Mouse (Mus musculus) myocyte (in vitro differentiated cells): Measurements from ENCODE around the gene Grsf1. TPM values are rescaled to one million over a fixed set of nuclear protein-coding genes. Genes with fewer than 3 reads are reported as not detected.

ENCODE experiments used
- H3K27me3 ChIP-seq: one replicate; pipeline ENCODE4 v1.6.1; 2011; ENCODE audit not compliant: control insufficient read depth, insufficient read depth, insufficient read length
- H3K36me3 ChIP-seq: one replicate; pipeline ENCODE4 v1.6.1; 2011; ENCODE audit not compliant: control insufficient read depth, insufficient read depth
- H3K4me2 ChIP-seq: one replicate; pipeline ENCODE4 v1.6.1; 2011; ENCODE audit warnings: low read depth, control low read depth
- H3K4me3 ChIP-seq: one replicate; pipeline ENCODE4 v1.5.1; 2011; ENCODE audit warnings: mild to moderate bottlenecking, control low read depth, moderate library complexity
- H3K79me2 ChIP-seq: one replicate; pipeline ENCODE4 v1.6.1; 2011; ENCODE audit not compliant: control insufficient read depth, insufficient read depth
- H3ac ChIP-seq: one replicate; pipeline ENCODE4 v1.6.1; 2011; ENCODE audit not compliant: control insufficient read depth, insufficient read length
- CEBPB ChIP-seq: IDR thresholded peaks from 2 replicates; pipeline ENCODE4 v1.6.1; 2011; ENCODE audit warnings: mild to moderate bottlenecking, moderate library complexity; ENCODE audit not compliant: poor library complexity, insufficient read depth, severe bottlenecking
- E2F4 ChIP-seq: IDR thresholded peaks from one replicate; pipeline ENCODE4 v1.6.1; 2011; ENCODE audit warnings: mild to moderate bottlenecking, control low read depth, moderate library complexity; ENCODE audit not compliant: insufficient read depth
- MAX ChIP-seq: IDR thresholded peaks from one replicate; pipeline ENCODE4 v1.6.1; 2011; ENCODE audit warnings: low read depth, mild to moderate bottlenecking, control low read depth
- MYOD1 ChIP-seq, 3 experiments: IDR thresholded peaks; one replicate each; pipeline ENCODE4 v1.6.1; 2011; ENCODE audit warnings: control low read depth in 2 of 3, low read depth in 2 of 3, mild to moderate bottlenecking in 2 of 3, moderate library complexity in 1 of 3; ENCODE audit not compliant: insufficient read length in 2 of 3, control insufficient read depth in 1 of 3
- MYOG ChIP-seq, 3 experiments: IDR thresholded peaks; one replicate each; pipeline ENCODE4 v1.6.1; 2011; ENCODE audit warnings: control low read depth in 2 of 3, low read depth in 2 of 3, mild to moderate bottlenecking in 2 of 3; ENCODE audit not compliant: insufficient read length in 2 of 3, control insufficient read depth in 1 of 3, insufficient read depth in 1 of 3
- POLR2A ChIP-seq: IDR thresholded peaks from one replicate; pipeline ENCODE4 v1.6.1; 2011; ENCODE audit warnings: low read depth, mild to moderate bottlenecking, control low read depth, moderate library complexity; ENCODE audit not compliant: insufficient read length
- POLR2AphosphoS2 ChIP-seq: IDR thresholded peaks from one replicate; pipeline ENCODE4 v1.6.1; 2011; ENCODE audit warnings: low read depth, control low read depth; ENCODE audit not compliant: insufficient read length
- REST ChIP-seq: IDR thresholded peaks from one replicate; pipeline ENCODE4 v1.6.1; 2011; ENCODE audit warnings: mild to moderate bottlenecking, control low read depth, moderate library complexity; ENCODE audit not compliant: insufficient read depth, insufficient read length
- SRF ChIP-seq: IDR thresholded peaks from one replicate; pipeline ENCODE4 v1.6.1; 2011; ENCODE audit warnings: low read depth; ENCODE audit not compliant: control insufficient read depth, insufficient read length
- TCF12 ChIP-seq: IDR thresholded peaks from one replicate; pipeline ENCODE4 v1.6.1; 2011; ENCODE audit warnings: mild to moderate bottlenecking, control low read depth; ENCODE audit not compliant: poor library complexity, insufficient read depth, severe bottlenecking
- TCF3 ChIP-seq: IDR thresholded peaks from one replicate; pipeline ENCODE4 v1.6.1; 2011; ENCODE audit warnings: low read depth, control low read depth; ENCODE audit not compliant: insufficient read length
- USF1 ChIP-seq: IDR thresholded peaks from one replicate; pipeline ENCODE4 v1.6.1; 2011; ENCODE audit warnings: low read depth, mild to moderate bottlenecking, control low read depth, moderate library complexity
- polyA plus RNA-seq: library from polyadenylated mRNA; unstranded; fragments of >200 nt; fragmentation: generic; extraction: Trizol; gene quantifications from one replicate; pipeline ENCODE4 v1.2.1, GENCODE M21; 2012; ENCODE audit warnings: missing spikeins

Gene Grsf1
- polyA plus RNA-seq, 1 experiment = 29.5 TPM

GRCm38 (mm10) chr5:88643491-88643890 is 32.5 kb downstream of the Grsf1 start:
- no peaks in the 10 kb centered on the region for H3K79me2 ChIP-seq
- H3ac ChIP-seq = no peak overlapping the region
- H3K4me3 ChIP-seq = no peak overlapping the region
- H3K4me2 ChIP-seq = no peak overlapping the region
- H3K36me3 ChIP-seq = peaks cover 6% of the 10 kb centered on the region
- TF ChIP-seq MYOD1 (IDR thresholded peaks at IDR 0.05; ENCODE audit: control insufficient read depth in 1 of 3, insufficient read length in 2 of 3, low read depth in 2 of 3) = no peak
- H3K27me3 ChIP-seq = no peaks in the 10 kb centered on the region

GRCm38 (mm10) chr5:88642786-88643185 is 33.2 kb downstream of the Grsf1 start:
- no peak overlapping the region for H3K4me3 ChIP-seq
- TF ChIP-seq CEBPB = no peak
- no peak for TF ChIP-seq MYOD1 (IDR thresholded peaks at IDR 0.05; ENCODE audit: control insufficient read depth in 1 of 3, insufficient read length in 2 of 3, low read depth in 2 of 3)
- no peak for TF ChIP-seq POLR2A
- TF ChIP-seq TCF3 = no peak
- TF ChIP-seq POLR2AphosphoS2 = no peak
- no peak for TF ChIP-seq SRF
- no peak for TF ChIP-seq MYOG (IDR thresholded peaks at IDR 0.05; ENCODE audit: control insufficient read depth in 1 of 3, insufficient read depth in 1 of 3, insufficient read length in 2 of 3, low read depth in 2 of 3)
- TF ChIP-seq MAX = no peak
- TF ChIP-seq USF1 = no peak
- no peak for TF ChIP-seq REST
- TF ChIP-seq TCF12 = no peak
- TF ChIP-seq E2F4 = no peak
- peaks cover 6% of the 10 kb centered on the region for H3K36me3 ChIP-seq
- no peak overlapping the region for H3K4me2 ChIP-seq
- H3ac ChIP-seq = no peak overlapping the region
- no peaks in the 10 kb centered on the region for H3K27me3 ChIP-seq
- H3K79me2 ChIP-seq = no peaks in the 10 kb centered on the region

- Histone ChIP-seq H3K79me2 (no peaks in the 10 kb centered on the region), H3ac (no peak overlapping the region), H3K4me3 (no peak overlapping the region), H3K36me3 (peaks cover 13% of the 10 kb centered on the region), H3K27me3 (no peaks in the 10 kb centered on the region), H3K4me2 (no peak overlapping the region)
- TF ChIP-seq E2F4 (no peak), POLR2AphosphoS2 (no peak), MYOG (IDR thresholded peaks at IDR 0.05; ENCODE audit: control insufficient read depth in 1 of 3, insufficient read depth in 1 of 3, insufficient read length in 2 of 3, low read depth in 2 of 3) (no peak), MAX (no peak), TCF3 (no peak), POLR2A (no peak), TCF12 (no peak), SRF (no peak), MYOD1 (IDR thresholded peaks at IDR 0.05; ENCODE audit: control insufficient read depth in 1 of 3, insufficient read length in 2 of 3, low read depth in 2 of 3) (no peak), CEBPB (no peak)
Measured at GRCm38 (mm10) chr5:88634076-88634475, 41.9 kb downstream of the Grsf1 start.

GRCm38 (mm10) chr5:88632463-88632862 is 43.5 kb downstream of the Grsf1 start:
- Histone ChIP-seq H3K79me2 (no peaks in the 10 kb centered on the region), H3K4me3 (no peak overlapping the region), H3ac (no peak overlapping the region), H3K36me3 (peaks cover 12% of the 10 kb centered on the region), H3K27me3 (no peaks in the 10 kb centered on the region), H3K4me2 (no peak overlapping the region)
- TF ChIP-seq REST (no peak), POLR2AphosphoS2 (no peak), MAX (no peak), SRF (no peak), MYOG (IDR thresholded peaks at IDR 0.05; ENCODE audit: control insufficient read depth in 1 of 3, insufficient read depth in 1 of 3, insufficient read length in 2 of 3, low read depth in 2 of 3) (no peak), CEBPB (no peak), USF1 (no peak), POLR2A (no peak), TCF3 (no peak), TCF12 (no peak), MYOD1 (IDR thresholded peaks at IDR 0.05; ENCODE audit: control insufficient read depth in 1 of 3, insufficient read length in 2 of 3, low read depth in 2 of 3) (no peak), E2F4 (no peak)

- no peak overlapping the region for H3ac ChIP-seq
- H3K79me2 ChIP-seq = no peaks in the 10 kb centered on the region
- TF ChIP-seq MYOG (IDR thresholded peaks at IDR 0.05; ENCODE audit: control insufficient read depth in 1 of 3, insufficient read depth in 1 of 3, insufficient read length in 2 of 3, low read depth in 2 of 3) (no peak), TCF12 (no peak), POLR2A (no peak), USF1 (no peak), REST (no peak), SRF (no peak), CEBPB (no peak), MYOD1 (IDR thresholded peaks at IDR 0.05; ENCODE audit: control insufficient read depth in 1 of 3, insufficient read length in 2 of 3, low read depth in 2 of 3) (no peak), POLR2AphosphoS2 (no peak), TCF3 (no peak), E2F4 (no peak), MAX (no peak)
- H3K4me3 ChIP-seq = no peak overlapping the region
- no peaks in the 10 kb centered on the region for H3K27me3 ChIP-seq
- peaks cover 5% of the 10 kb centered on the region for H3K36me3 ChIP-seq
- H3K4me2 ChIP-seq = no peak overlapping the region
Measured at GRCm38 (mm10) chr5:88631545-88631944, 44.4 kb downstream of the Grsf1 start.
